Mouse (Mus musculus): Measurements from ENCODE around the gene Dek.

GRCm38 (mm10) chr13:47100587-47100986, 5.4 kb downstream of the Dek start:
- TF ChIP-seq CTCF (IDR thresholded peaks at IDR 0.05; ENCODE audit: low read depth, low read length) (no peak), POLR2A (IDR thresholded peaks at IDR 0.05; ENCODE audit: extremely low read depth, insufficient read depth, low read length) (no peak)

Measured in liver, adult 2 months (tissue).